Mouse (Mus musculus) layer of hippocampus, adult 11-12 months (tissue): Measurements from ENCODE around the gene Prkab2.

ENCODE experiments used
- DNase-seq: peaks from one replicate; pipeline ENCODE4 v3.0.0; 2022; ENCODE audit warnings: low spot score

Gene Prkab2

GRCm38 (mm10) chr3:97657655-97658411 lies at the start of gene Prkab2:
Prkab2 (plus strand) TSS chr3:97658193.
- peak; percentile 100 for DNase-seq

GRCm38 (mm10) chr3:97609201-97609844 lies 48.7 kb upstream of the Prkab2 start:
- peak; percentile 19 for DNase-seq

DNA sequence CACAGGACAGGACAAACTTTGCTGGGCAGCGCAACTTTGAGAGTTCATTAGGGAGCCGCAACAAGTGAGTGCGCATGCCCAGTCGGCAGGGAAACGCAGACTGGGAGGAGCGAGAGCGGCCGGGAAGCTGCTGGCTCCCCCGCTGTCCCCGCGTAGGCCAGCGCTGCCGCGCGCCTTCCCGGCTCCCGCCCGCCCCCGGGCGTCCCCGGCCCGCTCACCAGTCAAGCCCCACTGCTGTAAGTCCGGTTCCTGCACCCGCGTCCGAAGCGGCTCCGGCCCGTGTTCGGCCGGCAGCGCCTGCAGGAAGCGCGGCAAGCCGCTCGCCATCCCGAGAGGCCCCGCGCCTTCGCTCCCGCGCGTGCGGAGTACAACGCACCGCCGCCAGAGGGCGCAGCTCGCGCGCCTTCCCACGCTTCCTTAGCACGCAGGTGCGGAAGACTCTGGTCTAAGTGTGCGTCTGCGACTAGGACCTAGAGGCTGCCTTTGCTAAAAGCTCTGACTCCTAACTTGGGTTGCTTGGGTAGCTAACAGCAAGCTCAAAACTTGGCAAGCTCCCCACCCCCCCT lies 48.1 kb upstream of the Prkab2 start, which contains the start of gene Chd1l:
TSS of gene Chd1l (minus strand) at position 359 of the 566 bp plus-strand sequence.
- peak; percentile 91 for DNase-seq

GRCm38 (mm10) chr3:97611021-97611420 lies 47.0 kb upstream of the Prkab2 start:
- DNase-seq = no peak

GRCm38 (mm10) chr3:97615154-97615553 lies 42.8 kb upstream of the Prkab2 start:
- DNase-seq = no peak

DNA sequence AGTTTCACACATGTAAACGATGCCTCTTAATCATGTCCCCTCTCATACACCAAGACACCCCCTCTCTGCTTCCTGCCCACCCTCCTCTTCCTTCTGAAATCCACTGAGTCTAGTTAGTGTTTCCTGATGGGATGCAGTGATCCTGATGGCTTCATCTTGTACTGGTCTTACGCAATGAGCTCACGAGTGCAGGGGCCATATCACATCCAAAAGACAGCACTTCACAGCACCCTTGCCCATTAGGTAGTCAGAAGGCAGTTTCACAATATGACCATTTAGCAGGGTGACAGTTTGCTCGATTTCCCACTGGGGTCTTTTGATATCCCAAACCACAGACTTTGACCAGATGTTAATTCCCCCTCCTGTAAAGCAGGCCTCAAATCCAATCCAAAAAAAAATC lies 42.1 kb upstream of the Prkab2 start:
- no peak for DNase-seq

DNA sequence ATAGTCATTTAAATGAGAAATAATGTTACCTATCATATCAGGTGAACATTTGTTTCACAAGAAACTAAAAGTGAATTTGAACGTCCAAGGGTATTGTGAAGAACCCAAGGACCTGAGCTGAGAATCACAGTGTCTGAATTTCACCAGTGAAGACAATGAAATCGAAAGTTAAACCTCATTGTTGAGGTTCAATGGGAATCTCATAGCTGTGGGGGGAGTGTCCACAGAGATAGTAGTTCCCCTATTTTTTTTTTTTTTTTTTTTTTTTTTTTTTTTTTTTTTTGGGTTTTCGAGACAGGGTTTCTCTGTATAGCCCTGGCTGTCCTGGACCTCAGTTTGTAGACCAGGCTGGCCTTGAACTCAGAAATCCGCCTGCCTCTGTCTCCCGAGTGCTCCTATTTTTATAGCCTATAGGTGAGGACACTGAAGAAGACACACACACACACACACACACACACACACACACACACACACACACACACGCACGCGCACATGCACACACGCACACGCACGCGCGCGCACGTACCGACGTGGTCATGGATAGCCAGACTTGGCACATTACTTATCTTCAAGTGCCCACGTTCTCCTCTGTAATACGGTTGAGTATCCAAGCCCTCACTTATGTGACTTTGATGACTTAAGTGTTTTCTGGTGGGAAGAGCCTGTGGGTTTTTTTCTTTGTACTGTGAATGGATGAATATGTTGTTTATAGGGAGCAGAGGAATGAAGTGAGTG lies 40.7 kb upstream of the Prkab2 start:
- DNase-seq = no peak

GRCm38 (mm10) chr3:97617899-97618298 lies 40.1 kb upstream of the Prkab2 start:
- no peak for DNase-seq

- no peak for DNase-seq
Observed at GRCm38 (mm10) chr3:97620657-97621056, 37.3 kb upstream of the Prkab2 start.

DNA sequence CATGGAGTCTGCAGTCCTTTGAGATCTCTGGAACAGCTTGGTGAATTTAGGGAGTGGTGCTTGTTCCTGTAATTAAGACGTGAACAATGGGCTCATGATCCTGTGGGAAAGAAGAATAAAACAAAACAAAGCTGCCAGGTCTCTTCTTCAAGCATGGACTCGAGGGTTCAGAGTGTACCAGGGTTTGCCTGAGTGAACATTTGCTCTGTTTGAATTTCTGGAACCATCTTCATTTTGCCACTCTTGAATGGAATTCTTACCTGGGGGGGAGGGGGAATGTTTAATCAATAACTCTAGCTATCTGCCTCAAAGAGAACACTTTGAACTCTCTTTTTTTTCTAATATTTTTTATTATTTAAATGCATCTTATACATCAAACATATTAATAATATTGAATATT lies 33.4 kb upstream of the Prkab2 start:
- DNase-seq = no peak

DNA sequence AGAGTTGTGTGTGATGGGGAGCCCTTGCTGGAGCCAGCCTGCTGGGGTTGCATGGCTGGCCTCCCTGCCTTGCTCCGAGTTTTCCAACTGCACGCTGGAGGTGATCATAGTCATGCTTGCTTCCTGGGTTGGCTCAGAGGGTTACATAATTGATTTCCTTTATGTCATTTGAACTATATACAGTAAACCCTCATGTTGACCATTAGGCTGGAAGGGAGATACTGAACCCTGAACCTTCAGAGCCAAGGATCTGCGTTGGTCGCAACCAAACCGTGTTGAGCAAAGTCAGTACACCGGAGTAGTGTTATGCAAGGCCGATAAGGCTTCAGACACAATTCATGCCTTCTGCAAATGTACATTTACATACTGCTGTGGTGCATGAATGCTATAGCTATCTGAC lies 30.1 kb upstream of the Prkab2 start:
- no peak for DNase-seq

- peak; percentile 15 for DNase-seq
Observed at GRCm38 (mm10) chr3:97628391-97629001, 29.5 kb upstream of the Prkab2 start, which contains the start of gene Fmo5. Fmo5 (plus strand) TSS chr3:97628804.

DNA sequence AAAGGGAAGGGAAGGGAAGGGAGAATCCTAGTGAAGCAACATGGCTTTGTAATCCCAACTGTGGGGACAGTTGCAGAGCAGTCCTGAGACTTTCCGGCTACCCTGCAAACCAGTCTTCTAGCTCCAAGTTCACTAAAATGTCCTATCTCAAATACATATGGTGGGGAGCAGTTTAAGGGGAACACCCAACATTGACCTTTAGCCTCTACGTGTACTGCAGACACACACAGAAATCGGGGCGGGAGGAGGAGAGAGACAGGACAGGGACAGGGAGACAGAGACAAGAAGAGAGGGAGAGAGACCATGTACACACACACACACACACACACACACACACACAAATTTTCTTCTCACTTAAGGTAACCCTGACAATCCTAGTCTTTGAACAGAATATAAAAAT lies 28.1 kb upstream of the Prkab2 start:
- no peak for DNase-seq

DNA sequence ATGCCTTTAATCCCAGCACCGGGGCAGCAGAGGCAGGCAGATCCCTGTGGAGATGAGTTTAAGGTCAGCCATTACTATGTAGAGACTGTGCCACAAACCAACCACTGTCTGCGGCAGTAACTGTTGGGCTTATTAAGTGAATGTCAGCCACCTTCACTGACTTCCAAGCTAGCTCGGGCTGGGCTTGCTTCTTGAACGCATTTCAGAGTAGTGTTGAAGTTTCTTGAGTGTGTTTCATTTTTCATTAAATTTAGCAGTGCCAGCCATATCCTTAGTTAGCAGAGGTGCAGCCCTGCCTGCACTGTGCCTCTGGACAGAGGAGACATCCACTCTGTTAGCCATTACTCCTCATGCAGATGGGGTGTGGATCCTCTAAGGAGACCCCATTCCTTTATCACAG lies 27.2 kb upstream of the Prkab2 start:
- no peak for DNase-seq

GRCm38 (mm10) chr3:97631258-97631860 lies 26.6 kb upstream of the Prkab2 start:
- no peak for DNase-seq

GRCm38 (mm10) chr3:97633456-97633855 lies 24.5 kb upstream of the Prkab2 start:
- DNase-seq = no peak

DNA sequence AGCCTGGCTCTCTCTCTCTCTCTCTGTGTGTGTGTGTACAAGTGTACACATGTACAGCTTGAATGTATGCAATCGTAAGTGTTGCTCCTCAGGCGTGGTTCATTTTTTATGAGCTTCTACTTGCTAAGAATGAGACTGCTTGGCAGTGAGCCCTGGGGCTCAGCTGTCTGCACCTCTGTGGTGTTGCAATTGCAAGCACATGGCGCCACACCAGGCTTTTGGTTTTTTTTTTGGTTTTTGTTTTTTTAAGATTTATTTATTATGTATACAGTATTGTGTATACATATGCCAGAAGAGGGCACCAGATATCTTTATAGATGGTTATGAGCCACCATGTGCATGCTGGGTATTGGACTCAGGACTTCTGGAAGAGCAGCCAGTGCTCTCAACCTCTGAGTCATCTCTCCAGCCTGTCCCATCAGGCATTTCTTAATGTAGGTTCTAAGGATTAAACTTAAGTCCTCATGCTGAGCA lies 23.7 kb upstream of the Prkab2 start:
- no peak for DNase-seq

DNA sequence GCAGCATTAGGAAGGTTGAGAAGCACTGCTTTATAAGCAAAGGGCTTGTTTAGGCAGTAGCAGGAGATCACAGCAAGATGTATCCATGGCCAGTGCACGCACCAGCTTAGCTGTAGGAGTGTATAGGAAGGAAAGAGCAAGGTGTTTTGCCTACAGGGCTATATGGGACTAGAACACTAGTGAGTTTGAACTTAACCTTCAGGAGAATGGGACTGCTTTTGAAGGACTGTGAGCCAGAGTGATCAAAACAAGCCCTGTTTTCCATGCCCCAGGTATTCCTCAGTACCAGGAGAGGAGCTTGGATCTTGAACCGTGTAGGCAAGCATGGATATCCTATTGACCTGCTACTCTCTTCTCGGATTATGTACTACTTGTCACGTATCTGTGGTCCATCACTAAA lies 16.6 kb upstream of the Prkab2 start:
- no peak for DNase-seq

DNA sequence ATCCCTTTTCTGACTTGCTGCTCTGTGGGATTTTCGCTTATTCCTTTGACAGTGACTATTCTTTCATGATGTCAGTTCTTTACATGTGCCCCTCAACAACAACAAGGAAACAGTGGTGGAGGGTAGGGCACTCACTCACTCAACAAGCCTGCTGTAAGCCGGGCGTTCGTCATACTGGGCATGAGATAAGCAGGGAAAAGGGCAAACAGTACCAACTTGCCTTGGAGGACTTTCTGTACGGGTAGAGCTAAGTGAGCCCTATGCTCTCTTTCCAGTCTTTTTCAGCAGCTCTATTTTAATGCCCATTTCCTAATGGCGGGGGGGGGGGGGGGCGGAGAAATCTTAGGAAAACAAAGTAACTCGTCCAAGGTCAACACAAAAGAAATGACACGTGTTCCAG lies 16.0 kb upstream of the Prkab2 start:
- DNase-seq = no peak

DNA sequence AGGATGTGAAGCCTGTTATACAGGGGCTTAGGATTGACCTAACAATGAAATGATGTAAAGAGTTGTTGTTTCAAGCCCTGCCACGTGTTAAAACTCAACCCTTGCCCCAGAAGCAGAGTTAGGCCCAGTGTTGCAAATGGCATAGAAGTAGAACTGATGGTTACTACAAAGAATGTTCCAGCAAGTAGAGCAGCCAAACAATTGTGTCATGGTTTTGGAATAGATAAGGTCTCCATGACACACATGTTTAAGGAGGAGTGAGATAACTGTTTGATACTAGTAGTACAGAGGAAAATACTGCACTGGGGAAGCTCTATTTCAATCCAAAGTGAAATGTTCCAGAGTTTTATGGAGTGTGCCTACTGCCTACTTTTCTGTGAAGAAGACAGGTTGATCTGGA lies 9.5 kb upstream of the Prkab2 start:
- no peak for DNase-seq

DNA sequence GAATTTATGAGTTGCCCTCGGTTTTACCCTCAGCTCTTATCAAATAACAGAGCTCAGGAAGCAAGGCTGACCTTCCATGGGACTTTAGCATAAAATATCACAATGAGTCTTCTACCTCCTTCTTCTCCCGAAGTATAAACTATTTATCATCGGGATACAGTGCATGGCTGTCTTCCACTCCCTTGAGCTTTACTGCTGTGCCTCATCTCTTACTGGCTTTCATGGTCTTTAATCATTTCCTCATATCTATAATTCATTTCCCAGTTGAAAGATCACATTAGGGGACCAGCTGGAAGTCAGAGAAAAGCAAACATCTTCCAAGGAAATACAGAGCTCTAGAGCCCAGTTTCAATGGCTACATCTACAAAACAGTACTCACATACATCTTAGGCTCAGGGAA lies 9.0 kb upstream of the Prkab2 start:
- DNase-seq = no peak

DNA sequence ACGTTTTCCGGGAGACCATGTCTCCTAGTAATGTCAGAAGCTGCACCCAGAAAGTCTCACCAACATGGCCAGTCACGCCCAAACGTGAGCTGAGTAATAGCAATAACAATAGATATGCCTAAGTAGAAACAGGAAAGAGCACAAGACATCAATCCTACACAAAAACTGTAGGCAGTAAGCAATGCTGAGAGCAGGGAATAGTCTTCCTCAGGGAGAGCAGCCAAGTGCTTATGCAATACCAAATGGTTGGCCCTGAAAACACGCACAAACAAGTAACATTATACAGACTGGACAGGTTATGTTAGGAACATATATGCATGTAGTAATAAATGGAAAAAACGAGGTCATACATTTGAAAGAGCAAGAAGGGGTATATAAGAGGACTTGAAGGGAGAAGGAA lies 8.5 kb upstream of the Prkab2 start:
- DNase-seq = no peak
